Mouse (Mus musculus): ENCODE measurements around the gene Rpl9.

GRCm38 (mm10) chr5:65422803-65423202 is 31.6 kb upstream of the Rpl9 start:
- TF ChIP-seq CTCF (IDR thresholded peaks at IDR 0.05; ENCODE audit: borderline replicate concordance, extremely low read depth, insufficient read depth, insufficient read length) (no peak), POLR2A (IDR thresholded peaks at IDR 0.05; ENCODE audit: borderline replicate concordance, extremely low read depth, insufficient read depth, insufficient read length, poor library complexity, severe bottlenecking) (no peak)

Data from brain, embryonic 14.5 days (tissue).